Mouse (Mus musculus): Measurements from ENCODE around the gene Tbc1d22a. TPM values are rescaled to one million over a fixed set of nuclear protein-coding genes. Genes with fewer than 3 reads are reported as not detected.

Tbc1d22a gene
- total RNA-seq, 2 experiments from 2014 or later: 19.6 to 20.4 TPM

DNA sequence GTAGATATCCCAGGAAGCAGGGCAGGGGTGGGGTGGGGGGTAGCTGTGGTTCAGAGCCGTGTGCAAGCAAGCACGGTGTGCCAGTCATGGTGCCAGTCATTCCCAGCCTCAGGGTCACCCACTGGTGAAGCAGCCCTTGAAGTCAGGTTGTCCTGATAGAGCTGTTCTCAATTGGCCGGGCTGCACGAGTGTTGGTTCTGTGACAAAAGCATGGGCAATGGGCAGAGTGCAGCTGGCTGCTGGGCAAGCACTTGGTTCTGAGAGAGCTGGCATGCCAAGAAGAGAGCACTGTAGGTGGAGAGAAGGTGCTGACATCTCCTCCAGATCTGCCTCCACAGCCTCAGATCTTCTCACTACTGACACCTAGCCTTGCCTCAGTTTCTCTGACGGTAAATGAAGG, 41.9 kb downstream of the Tbc1d22a start:
- intact Hi-C loops (cut with DNase I): loop anchor here (10.0 kb wide), 2 partner anchors 149 to 1289 kb away; partner anchors contain the start of gene Fam19a5

DNA sequence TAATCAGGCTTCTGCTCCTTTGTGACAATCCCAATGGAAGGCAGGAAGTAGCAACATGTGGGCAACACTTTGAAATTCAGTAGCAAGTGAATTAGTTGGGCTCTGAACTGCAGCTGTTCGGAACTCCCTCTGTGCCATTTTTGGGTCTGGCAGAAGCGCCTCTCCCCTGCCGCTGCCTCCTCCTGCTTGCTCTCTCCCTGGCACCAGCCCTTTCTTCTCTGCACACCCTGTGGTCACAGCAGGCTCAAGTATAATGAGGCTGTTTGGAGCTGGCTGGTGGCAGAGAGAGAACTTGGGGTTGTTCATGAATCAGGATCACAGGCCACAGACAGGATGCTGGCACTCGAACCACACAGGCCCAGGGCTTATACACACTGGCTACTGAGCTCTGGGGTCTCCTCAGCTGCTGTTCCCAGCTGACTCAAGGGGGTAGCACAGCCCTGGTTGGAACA, 42.5 kb downstream of the Tbc1d22a start:
- DNase-seq (ENCODE audit: extremely low spot score in 1 of 2, low spot score in 2 of 2): peak in 1 of 2 experiments; percentile 42
- intact Hi-C loops (cut with DNase I): loop anchor here (10.0 kb wide), 2 partner anchors 148 to 1288 kb away; partner anchors contain the start of gene Fam19a5

More for the DNA sequence above, 41.9 kb downstream of the Tbc1d22a start:
- DNase-seq (ENCODE audit: extremely low spot score in 1 of 2, low spot score in 2 of 2): no peak

DNA sequence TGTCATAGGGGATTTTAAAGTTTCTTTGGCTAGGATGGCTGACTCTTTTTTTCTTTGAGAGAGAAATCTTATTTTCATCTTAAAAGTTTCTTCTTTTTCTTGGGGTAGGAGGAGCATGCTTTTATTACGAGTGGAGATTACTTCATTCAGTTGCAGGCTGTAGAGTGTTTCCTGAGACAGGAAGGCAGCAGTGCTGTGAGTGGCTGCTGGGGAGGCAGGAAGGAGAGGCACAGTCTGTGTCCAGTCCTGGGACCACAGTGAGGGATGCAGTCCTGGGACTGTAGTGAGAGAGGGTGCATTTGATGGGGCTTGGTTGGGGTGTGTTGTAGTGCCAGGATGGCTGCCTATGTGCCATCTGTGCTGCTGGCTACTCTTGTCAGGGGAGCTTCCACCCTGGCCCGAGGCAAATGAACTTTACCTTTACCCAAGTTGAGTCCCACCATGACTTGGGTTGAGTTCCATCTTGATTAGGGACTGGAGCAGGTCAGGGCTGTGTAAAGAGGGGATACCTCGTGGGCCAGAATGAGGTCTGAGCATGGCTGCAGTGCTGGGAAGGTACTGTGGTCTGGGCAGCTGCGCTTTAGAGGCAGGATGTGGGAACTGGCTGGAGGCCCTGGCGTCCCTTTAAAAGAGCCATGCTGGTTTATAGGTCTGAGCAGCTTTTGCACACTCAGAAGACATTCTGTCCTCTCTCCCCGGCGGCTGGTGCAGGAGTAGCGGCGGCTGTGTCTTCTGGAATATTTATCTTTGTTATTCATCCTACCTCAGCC, 43.8 kb downstream of the Tbc1d22a start:
- intact Hi-C loops (cut with DNase I): loop anchor here (10.0 kb wide), 2 partner anchors 147 to 1287 kb away; partner anchors contain the start of gene Fam19a5
- DNase-seq (ENCODE audit: extremely low spot score in 1 of 2, low spot score in 2 of 2): no peak

DNA sequence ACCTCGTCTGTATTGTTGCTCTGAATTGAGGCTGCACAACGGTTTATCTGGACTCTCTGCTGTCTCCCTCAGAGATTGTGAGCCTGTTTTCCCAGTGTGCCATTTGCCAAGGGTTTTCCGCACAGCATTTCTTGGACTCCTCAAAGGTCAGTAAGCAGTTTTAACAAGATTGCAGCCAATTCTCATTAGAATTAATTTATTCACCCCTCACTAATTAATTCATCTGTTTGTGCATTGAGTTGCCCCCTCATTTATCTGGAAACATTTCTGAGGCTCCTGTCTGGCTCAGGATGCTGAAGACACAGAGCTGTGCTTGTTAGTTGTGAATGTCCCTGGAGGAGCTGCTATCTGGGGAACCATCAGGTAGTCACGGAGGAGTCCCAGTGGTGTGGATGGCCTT, 45.0 kb downstream of the Tbc1d22a start:
- intact Hi-C loops (cut with DNase I): loop anchor here (10.0 kb wide), 2 partner anchors 146 to 1286 kb away; partner anchors contain the start of gene Fam19a5

DNA sequence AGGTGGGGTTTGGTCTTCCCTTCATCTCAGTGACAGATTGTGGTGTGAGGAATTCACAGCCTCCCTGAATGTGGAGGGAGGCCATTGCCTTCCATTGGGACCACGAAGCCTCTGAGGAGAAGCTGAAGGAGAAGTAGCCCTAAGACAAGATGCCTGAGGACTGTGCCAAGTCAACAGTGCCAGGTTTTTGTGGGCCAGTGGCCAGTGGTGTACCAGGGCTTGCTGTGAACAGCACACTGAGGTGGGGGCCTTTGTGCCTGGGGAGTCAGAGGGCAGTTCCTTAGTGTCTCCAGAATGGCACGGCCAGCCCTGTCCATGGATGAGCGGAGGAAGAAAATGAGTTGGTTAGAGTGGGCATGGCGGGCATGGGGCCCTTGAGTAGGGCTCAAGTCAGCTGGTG, 45.9 kb downstream of the Tbc1d22a start:
- DNase-seq (ENCODE audit: extremely low spot score in 1 of 2, low spot score in 2 of 2): no peak
- intact Hi-C loops (cut with DNase I): no loop called here

More for the DNA sequence above, 45.0 kb downstream of the Tbc1d22a start:
- no peak for DNase-seq (ENCODE audit: extremely low spot score in 1 of 2, low spot score in 2 of 2)

- DNase-seq (ENCODE audit: extremely low spot score in 1 of 2, low spot score in 2 of 2): no peak
- intact Hi-C loops (cut with DNase I): no loop called here
Observed at GRCm38 (mm10) chr15:86264389-86264788, 50.1 kb downstream of the Tbc1d22a start.

GRCm38 (mm10) chr15:86264803-86265202, 50.5 kb downstream of the Tbc1d22a start:
- intact Hi-C loops (cut with DNase I): no loop called here
- no peak for DNase-seq (ENCODE audit: extremely low spot score in 1 of 2, low spot score in 2 of 2)

- no peak for DNase-seq (ENCODE audit: extremely low spot score in 1 of 2, low spot score in 2 of 2)
- intact Hi-C loops (cut with DNase I): no loop called here
Observed at GRCm38 (mm10) chr15:86266975-86267374, 52.7 kb downstream of the Tbc1d22a start.

GRCm38 (mm10) chr15:86268526-86268925, 54.3 kb downstream of the Tbc1d22a start:
- intact Hi-C loops (cut with DNase I): no loop called here
- DNase-seq (ENCODE audit: extremely low spot score in 1 of 2, low spot score in 2 of 2): no peak

DNA sequence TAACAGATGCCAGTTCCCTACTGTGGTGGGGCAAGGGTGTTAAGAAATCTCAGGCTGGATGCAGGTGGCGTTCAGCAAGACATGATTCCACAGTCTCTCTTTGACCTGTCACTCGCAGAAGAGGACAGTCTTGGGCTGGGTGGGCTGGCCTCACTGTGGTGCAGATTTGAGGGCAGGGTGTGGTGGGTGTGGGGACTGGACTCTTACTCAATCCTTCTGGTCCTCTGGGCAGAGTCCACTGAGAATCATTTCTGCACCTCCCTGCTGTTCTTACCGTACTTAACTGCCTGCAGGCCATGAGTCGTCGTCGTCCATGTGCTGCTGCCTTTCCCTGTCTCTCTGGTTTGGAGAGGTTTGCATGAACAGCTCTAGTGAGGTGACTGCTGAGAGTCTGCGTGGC, 61.5 kb downstream of the Tbc1d22a start:
- intact Hi-C loops (cut with DNase I): no loop called here
- DNase-seq (ENCODE audit: extremely low spot score in 1 of 2, low spot score in 2 of 2): no peak

- intact Hi-C loops (cut with DNase I): no loop called here
- no peak for DNase-seq (ENCODE audit: extremely low spot score in 1 of 2, low spot score in 2 of 2)
Observed at GRCm38 (mm10) chr15:86276538-86277264, 62.4 kb downstream of the Tbc1d22a start.

DNA sequence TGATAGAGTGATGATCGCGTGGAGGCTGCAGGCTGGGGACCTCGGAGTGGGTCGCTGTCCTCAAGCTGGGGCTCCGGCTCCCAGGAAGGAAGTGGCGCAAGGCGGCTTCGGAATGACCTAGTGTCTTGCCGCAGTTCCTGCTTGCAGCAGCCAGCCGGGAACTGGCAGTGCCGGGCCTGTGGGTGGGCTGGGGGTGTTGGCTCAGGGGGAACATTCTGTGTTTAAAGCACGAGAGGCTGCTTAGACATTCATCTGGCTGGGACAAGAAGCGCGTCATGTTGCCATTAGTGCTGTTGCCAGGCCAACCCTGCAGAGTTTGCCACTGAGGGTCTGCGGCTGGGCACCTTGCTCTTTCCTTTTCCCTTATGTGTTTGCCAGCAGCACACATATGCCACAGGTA, 63.2 kb downstream of the Tbc1d22a start:
- DNase-seq (ENCODE audit: extremely low spot score in 1 of 2, low spot score in 2 of 2): peak; percentile 45 to 63
- intact Hi-C loops (cut with DNase I): no loop called here

- intact Hi-C loops (cut with DNase I): no loop called here
Observed at GRCm38 (mm10) chr15:86279059-86279974, 65.1 kb downstream of the Tbc1d22a start.

DNA sequence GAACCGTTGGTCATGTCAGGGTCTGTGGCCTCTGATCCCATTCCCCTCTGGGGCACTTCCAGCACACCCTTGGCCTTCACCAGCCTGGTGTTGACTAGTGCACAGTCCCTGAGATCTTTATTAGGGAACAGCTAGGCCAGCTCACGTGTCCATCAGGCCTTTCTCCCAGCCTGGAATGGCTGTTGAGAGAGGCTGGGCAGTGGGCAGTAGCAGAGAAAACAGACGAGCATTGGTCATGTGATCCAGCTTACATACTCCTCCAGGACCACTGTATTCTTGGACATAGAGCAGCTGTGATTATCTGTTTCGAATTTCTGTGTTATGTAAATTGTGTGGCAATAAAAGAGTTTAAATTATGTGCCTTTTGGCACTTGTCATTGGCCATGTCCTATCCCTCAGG, 65.9 kb downstream of the Tbc1d22a start:
- DNase-seq (ENCODE audit: extremely low spot score in 1 of 2, low spot score in 2 of 2): no peak
- intact Hi-C loops (cut with DNase I): no loop called here

More at GRCm38 (mm10) chr15:86279059-86279974, 65.1 kb downstream of the Tbc1d22a start:
- DNase-seq (ENCODE audit: extremely low spot score in 1 of 2, low spot score in 2 of 2): no peak

DNA sequence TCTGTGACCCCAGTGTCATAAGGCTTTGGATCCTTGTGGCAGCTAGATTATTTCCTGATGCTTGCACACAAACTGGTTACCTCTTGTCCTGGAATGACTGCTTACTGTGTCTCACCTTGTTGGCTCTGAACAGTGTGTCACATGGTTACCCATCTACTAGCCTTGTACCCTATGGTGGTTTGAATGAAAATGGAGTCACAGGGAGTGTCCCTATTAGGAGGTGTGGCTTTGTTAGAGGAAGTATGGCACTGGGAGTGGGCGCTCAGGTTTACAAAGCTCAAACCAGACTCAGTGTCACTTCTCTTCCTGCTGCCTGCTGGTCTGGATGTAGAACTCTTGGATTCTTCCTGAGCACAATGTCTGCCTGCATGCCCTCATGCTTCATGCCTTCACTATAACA, 69.0 kb downstream of the Tbc1d22a start:
- no peak for DNase-seq (ENCODE audit: extremely low spot score in 1 of 2, low spot score in 2 of 2)
- intact Hi-C loops (cut with DNase I): no loop called here

- intact Hi-C loops (cut with DNase I): no loop called here
- DNase-seq (ENCODE audit: extremely low spot score in 1 of 2, low spot score in 2 of 2): no peak
Observed at GRCm38 (mm10) chr15:86285296-86285695, 71.0 kb downstream of the Tbc1d22a start.

GRCm38 (mm10) chr15:86290074-86290473, 75.8 kb downstream of the Tbc1d22a start:
- DNase-seq (ENCODE audit: extremely low spot score in 1 of 2, low spot score in 2 of 2): no peak
- intact Hi-C loops (cut with DNase I): no loop called here

- no peak for DNase-seq (ENCODE audit: extremely low spot score in 1 of 2, low spot score in 2 of 2)
- intact Hi-C loops (cut with DNase I): no loop called here
Observed at GRCm38 (mm10) chr15:86292288-86292687, 78.0 kb downstream of the Tbc1d22a start.

DNA sequence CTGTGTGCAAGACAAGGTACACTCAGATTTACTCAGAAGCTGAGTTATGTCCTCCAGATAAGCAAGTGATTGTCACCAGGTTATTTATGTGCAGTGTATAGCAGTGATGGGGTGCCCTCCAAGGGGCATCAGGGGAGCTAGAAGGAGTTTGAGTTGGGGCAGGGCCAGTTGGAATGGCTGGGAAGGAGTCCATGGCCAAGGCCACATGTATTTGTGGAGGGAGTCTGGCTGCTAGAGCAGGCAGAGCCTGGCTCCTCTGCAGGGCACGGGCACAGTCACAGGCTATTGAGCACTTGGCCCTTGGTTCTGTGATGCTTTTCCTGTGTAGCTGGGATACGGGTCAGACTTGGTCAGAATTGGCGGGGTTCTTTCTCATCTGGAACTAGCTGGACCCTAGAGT, 80.2 kb downstream of the Tbc1d22a start:
- DNase-seq (ENCODE audit: extremely low spot score in 1 of 2, low spot score in 2 of 2): no peak
- intact Hi-C loops (cut with DNase I): no loop called here

Data from left cerebral cortex, postnatal 10 days (tissue).